Mouse (Mus musculus): ENCODE results near the gene Evpl.

GRCm38 (mm10) chr11:116194619-116195018 is 43.3 kb downstream of the Evpl start:
- no peak for TF ChIP-seq GATA2 (IDR thresholded peaks at IDR 0.05; ENCODE audit: borderline replicate concordance, low read depth, low read length)
- no peak for TF ChIP-seq CTCF (IDR thresholded peaks at IDR 0.05; ENCODE audit: low read depth, low read length)
- no peak for TF ChIP-seq TAL1 (conservative IDR thresholded peaks at IDR 0.05; ENCODE audit: low read depth, low read length)
